Comparison of ENCODE assay signal across 8 mouse cellular contexts in genomic region chr7:126501684-126502022, GRCm38 (mm10). TPM values are rescaled to one million over a fixed set of nuclear protein-coding genes. Genes with fewer than 3 reads are reported as not detected.
DNase-seq lines count a peak whose midpoint lies in the region; ATAC-seq and TF ChIP-seq lines count a peak whose summit lies in the region.

No protein-coding gene starts in this region.

- H3K9ac ChIP-seq in kidney, embryonic 14.5 days (ENCODE audit: low read depth, low read length) = peak overlapping the region; percentile 100
- peak overlapping the region; percentile 100 for H3K9ac ChIP-seq in hindbrain, embryonic 12.5 days
- H3K9ac ChIP-seq in midbrain, embryonic 12.5 days (replicated peaks) = peak overlapping the region; percentile 99

- H3K4me1 ChIP-seq in kidney, embryonic 14.5 days (ENCODE audit: control insufficient read depth, insufficient read depth, low read length) = no peaks in the 10 kb centered on the region; the same call in 1 of the 2 replicates
- peaks cover 7% of the 10 kb centered on the region for H3K4me1 ChIP-seq in bone marrow macrophage, adult 2 months (ENCODE audit: control insufficient read depth, insufficient read depth, low read length)
- peaks cover 14% of the 10 kb centered on the region for H3K4me1 ChIP-seq in hindbrain, embryonic 12.5 days
- peaks cover 18% of the 10 kb centered on the region for H3K4me1 ChIP-seq in midbrain, embryonic 12.5 days

- no peak for TF ChIP-seq CTCF in bone marrow macrophage, adult 2 months (IDR thresholded peaks at IDR 0.05; ENCODE audit: low read depth, low read length)

- no peak for ATAC-seq in kidney, embryonic 14.5 days (ENCODE audit: low FRiP score, low TSS enrichment)
- ATAC-seq in hindbrain, embryonic 12.5 days (ENCODE audit: low FRiP score) = no peak
- ATAC-seq in midbrain, embryonic 12.5 days (ENCODE audit: low FRiP score, low read depth) = no peak

- peak overlapping the region; percentile 89 for H3K27ac ChIP-seq in kidney, embryonic 14.5 days (ENCODE audit: low read depth, low read length)
- peak overlapping the region; percentile 92 for H3K27ac ChIP-seq in bone marrow macrophage, adult 2 months (ENCODE audit: insufficient read depth, low read depth, low read length)
- peak overlapping the region; percentile 100 for H3K27ac ChIP-seq in hindbrain, embryonic 12.5 days
- H3K27ac ChIP-seq in midbrain, embryonic 12.5 days (replicated peaks) = peak overlapping the region; percentile 100

- DNase-seq in kidney, postnatal 25 days = no peak
- DNase-seq in cerebellum, adult 8-10 months = no peak
- no peak for DNase-seq in spleen, adult 18-20 months
- no peak for DNase-seq in layer of hippocampus, adult 11-12 months (ENCODE audit: low spot score)

- no peaks in the 10 kb centered on the region for H3K27me3 ChIP-seq in kidney, embryonic 14.5 days (ENCODE audit: control insufficient read depth, insufficient read depth, low read length)
- no peaks in the 10 kb centered on the region for H3K27me3 ChIP-seq in hindbrain, embryonic 12.5 days
- no peaks in the 10 kb centered on the region for H3K27me3 ChIP-seq in midbrain, embryonic 12.5 days

- no peaks in the 10 kb centered on the region for H3K9me3 ChIP-seq in kidney, embryonic 14.5 days (ENCODE audit: control insufficient read depth, low read length)
- no peaks in the 10 kb centered on the region for H3K9me3 ChIP-seq in hindbrain, embryonic 12.5 days (replicated peaks)
- no peaks in the 10 kb centered on the region for H3K9me3 ChIP-seq in midbrain, embryonic 12.5 days

- 6% methylated on average over 9 of the region's 9 CpGs for WGBS in kidney, embryonic 14.5 days
- 4% methylated on average over 9 of the region's 9 CpGs for WGBS in hindbrain, embryonic 12.5 days
- WGBS in midbrain, embryonic 12.5 days = 4% methylated on average over 9 of the region's 9 CpGs

- peak overlapping the region; percentile 100 for H3K4me3 ChIP-seq in kidney, embryonic 14.5 days (ENCODE audit: low read length)
- H3K4me3 ChIP-seq in bone marrow macrophage, adult 2 months (ENCODE audit: insufficient read depth, low read length) = peak overlapping the region; percentile 90
- peak overlapping the region; percentile 100 for H3K4me3 ChIP-seq in hindbrain, embryonic 12.5 days
- peak overlapping the region; percentile 100 for H3K4me3 ChIP-seq in midbrain, embryonic 12.5 days

- H3K36me3 ChIP-seq in kidney, embryonic 14.5 days (ENCODE audit: control insufficient read depth, insufficient read depth, low read length) = peaks cover 47% of the 10 kb centered on the region
- peaks cover 45% of the 10 kb centered on the region for H3K36me3 ChIP-seq in hindbrain, embryonic 12.5 days
- H3K36me3 ChIP-seq in midbrain, embryonic 12.5 days = peaks cover 46% of the 10 kb centered on the region

- TF ChIP-seq POLR2A in bone marrow macrophage, adult 2 months (IDR thresholded peaks at IDR 0.05; ENCODE audit: borderline replicate concordance, low read depth, low read length) = no peak

- H3K4me2 ChIP-seq in kidney, embryonic 14.5 days (replicated peaks; ENCODE audit: low read depth, low read length) = peak overlapping the region; percentile 72
- peak overlapping the region; percentile 76 for H3K4me2 ChIP-seq in hindbrain, embryonic 12.5 days (replicated peaks)
- peak overlapping the region; percentile 68 for H3K4me2 ChIP-seq in midbrain, embryonic 12.5 days (replicated peaks)

RNA-seq across cellular contexts. Expression of gene Atxn2l, which starts 1.6 kb away (rescaled TPM):
- 39.9 and 59.7 TPM in 2 replicates for polyA plus RNA-seq in kidney, embryonic 14.5 days (2014; fragmentation: Nextera tagmentation; extraction: Ambion mirVana)
- 128 and 131 TPM in 2 replicates for polyA plus RNA-seq in bone marrow macrophage, adult 2 months (2012; ENCODE audit: insufficient read depth, insufficient read length, missing spikeins)
- 76.8 and 90.1 TPM in 2 replicates for polyA plus RNA-seq in hindbrain, embryonic 12.5 days (2016; fragmentation: Nextera tagmentation; extraction: Ambion mirVana)
- polyA plus RNA-seq in midbrain, embryonic 12.5 days (2016; fragmentation: Nextera tagmentation; extraction: Ambion mirVana) = 72.8 and 82.0 TPM in 2 replicates

RNA-seq across cellular contexts. Expression of gene Tufm, which starts 14.5 kb away (rescaled TPM):
- polyA plus RNA-seq in kidney, embryonic 14.5 days (2014; fragmentation: Nextera tagmentation; extraction: Ambion mirVana) = 145 and 159 TPM in 2 replicates
- 39.7 and 41.0 TPM in 2 replicates for polyA plus RNA-seq in bone marrow macrophage, adult 2 months (2012; ENCODE audit: insufficient read depth, insufficient read length, missing spikeins)
- polyA plus RNA-seq in hindbrain, embryonic 12.5 days (2016; fragmentation: Nextera tagmentation; extraction: Ambion mirVana) = 113 and 116 TPM in 2 replicates
- 115 and 119 TPM in 2 replicates for polyA plus RNA-seq in midbrain, embryonic 12.5 days (2016; fragmentation: Nextera tagmentation; extraction: Ambion mirVana)

RNA-seq across cellular contexts. Expression of gene Sh2b1, which starts 26.4 kb away (rescaled TPM):
- polyA plus RNA-seq in kidney, embryonic 14.5 days (2014; fragmentation: Nextera tagmentation; extraction: Ambion mirVana) = 36.9 and 47.1 TPM in 2 replicates
- polyA plus RNA-seq in bone marrow macrophage, adult 2 months (2012; ENCODE audit: insufficient read depth, insufficient read length, missing spikeins) = 26.1 and 27.6 TPM in 2 replicates
- polyA plus RNA-seq in hindbrain, embryonic 12.5 days (2016; fragmentation: Nextera tagmentation; extraction: Ambion mirVana) = 63.5 and 65.8 TPM in 2 replicates
- polyA plus RNA-seq in midbrain, embryonic 12.5 days (2016; fragmentation: Nextera tagmentation; extraction: Ambion mirVana) = 60.9 and 66.1 TPM in 2 replicates

RNA-seq across cellular contexts. Expression of gene Atp2a1, which starts 38.7 kb away (rescaled TPM):
- 1.3 and 1.6 TPM in 2 replicates for polyA plus RNA-seq in kidney, embryonic 14.5 days (2014; fragmentation: Nextera tagmentation; extraction: Ambion mirVana)
- 0.25 and 1.4 TPM in 2 replicates for polyA plus RNA-seq in bone marrow macrophage, adult 2 months (2012; ENCODE audit: insufficient read depth, insufficient read length, missing spikeins)
- 4.1 and 16.7 TPM in 2 replicates for polyA plus RNA-seq in hindbrain, embryonic 12.5 days (2016; fragmentation: Nextera tagmentation; extraction: Ambion mirVana)
- polyA plus RNA-seq in midbrain, embryonic 12.5 days (2016; fragmentation: Nextera tagmentation; extraction: Ambion mirVana) = 0.57 and 0.58 TPM in 2 replicates
